Mouse (Mus musculus) adrenal gland, postnatal 4 days (tissue): ENCODE measurements around the gene Myod1. TPM values are rescaled to one million over a fixed set of nuclear protein-coding genes. Genes with fewer than 3 reads are reported as not detected.

ENCODE experiments used
- DNase-seq, 2 experiments: peaks; one replicate each; pipeline ENCODE4 v3.0.0; 2021 to 2022; ENCODE audit warnings: low spot score in 2 of 2, mixed read lengths in 2 of 2
- long read RNA-seq, 2 experiments: library from polyadenylated mRNA; stranded (forward); transcript quantifications; one replicate each; pipeline ENCODE4 v2.0.0; 2021
- total RNA-seq, 2 experiments: library from RNA; stranded (reverse); gene quantifications; 2 replicates each; pipeline ENCODE4 v1.2.3; 2021

Gene Myod1
- total RNA-seq = 1 to 10 TPM in 1 of 2 experiments, under 1 TPM in 1; 0.48 to 1.6 TPM
- long read RNA-seq, experiment 1, partial matches to known transcripts = 0 of 1 reads
- long read RNA-seq, experiment 1, other reads (novel, unspliced or antisense) = 0 of 1 reads
- long read RNA-seq, experiment 2 = 0 reads

DNA sequence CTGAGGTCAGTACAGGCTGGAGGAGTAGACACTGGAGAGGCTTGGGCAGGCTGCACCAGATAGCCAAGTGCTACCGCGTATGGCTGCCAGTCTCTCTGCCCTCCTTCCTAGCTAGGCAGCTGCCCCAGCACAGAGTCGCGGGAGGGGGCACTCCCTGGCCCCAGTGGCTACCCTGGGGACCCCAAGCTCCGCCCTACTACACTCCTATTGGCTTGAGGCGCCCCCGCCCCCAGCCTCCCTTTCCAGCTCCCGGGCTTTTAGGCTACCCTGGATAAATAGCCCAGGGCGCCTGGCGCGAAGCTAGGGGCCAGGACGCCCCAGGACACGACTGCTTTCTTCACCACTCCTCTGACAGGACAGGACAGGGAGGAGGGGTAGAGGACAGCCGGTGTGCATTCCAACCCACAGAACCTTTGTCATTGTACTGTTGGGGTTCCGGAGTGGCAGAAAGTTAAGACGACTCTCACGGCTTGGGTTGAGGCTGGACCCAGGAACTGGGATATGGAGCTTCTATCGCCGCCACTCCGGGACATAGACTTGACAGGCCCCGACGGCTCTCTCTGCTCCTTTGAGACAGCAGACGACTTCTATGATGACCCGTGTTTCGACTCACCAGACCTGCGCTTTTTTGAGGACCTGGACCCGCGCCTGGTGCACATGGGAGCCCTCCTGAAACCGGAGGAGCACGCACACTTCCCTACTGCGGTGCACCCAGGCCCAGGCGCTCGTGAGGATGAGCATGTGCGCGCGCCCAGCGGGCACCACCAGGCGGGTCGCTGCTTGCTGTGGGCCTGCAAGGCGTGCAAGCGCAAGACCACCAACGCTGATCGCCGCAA lies at the start of gene Myod1:
Gene Myod1 (plus strand): TSS at position 303 of the 836 bp plus-strand sequence.
- no peak for DNase-seq

- DNase-seq = no peak
Observed at GRCm38 (mm10) chr7:46327896-46328295, 48.4 kb upstream of the Myod1 start.

DNA sequence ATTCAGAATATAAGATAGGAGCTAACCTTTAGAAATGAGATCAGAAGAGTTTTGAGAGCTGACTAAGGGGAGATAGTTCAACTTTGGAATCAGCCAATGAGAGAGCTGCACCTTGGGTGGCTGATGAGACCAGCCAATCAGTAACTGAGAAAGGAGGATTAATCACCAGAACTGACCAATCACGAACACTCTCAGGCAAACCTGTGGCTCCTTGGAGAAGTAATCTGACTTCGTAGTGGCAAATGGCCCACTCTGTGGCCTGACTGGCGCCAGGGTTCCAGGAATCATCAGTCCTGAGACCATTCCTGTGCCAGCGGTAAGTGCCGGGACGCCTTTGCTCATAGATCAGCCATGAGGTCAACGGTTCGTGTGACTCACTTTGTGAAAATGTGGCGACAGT lies 38.9 kb upstream of the Myod1 start:
- DNase-seq = no peak

GRCm38 (mm10) chr7:46339818-46340217 lies 36.5 kb upstream of the Myod1 start:
- no peak for DNase-seq

DNA sequence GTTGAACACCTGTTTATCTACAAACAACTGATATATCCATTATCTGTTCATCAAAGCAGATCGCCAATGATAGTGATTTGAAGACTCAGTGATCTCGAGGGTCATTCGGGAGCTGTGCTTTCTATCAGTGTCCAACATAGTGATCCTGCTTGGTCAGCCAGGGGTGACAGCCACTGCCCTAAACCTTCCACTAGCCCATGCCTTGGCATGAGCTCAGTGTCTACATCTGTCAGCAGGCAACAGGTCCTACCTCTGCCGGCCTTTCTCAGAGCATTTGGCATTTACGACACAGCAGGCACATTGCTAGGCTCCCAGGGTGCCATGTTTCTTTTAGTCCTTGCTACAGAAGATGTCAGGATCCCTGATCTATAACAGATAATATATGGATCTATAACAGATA lies 36.0 kb upstream of the Myod1 start:
- DNase-seq = no peak

DNA sequence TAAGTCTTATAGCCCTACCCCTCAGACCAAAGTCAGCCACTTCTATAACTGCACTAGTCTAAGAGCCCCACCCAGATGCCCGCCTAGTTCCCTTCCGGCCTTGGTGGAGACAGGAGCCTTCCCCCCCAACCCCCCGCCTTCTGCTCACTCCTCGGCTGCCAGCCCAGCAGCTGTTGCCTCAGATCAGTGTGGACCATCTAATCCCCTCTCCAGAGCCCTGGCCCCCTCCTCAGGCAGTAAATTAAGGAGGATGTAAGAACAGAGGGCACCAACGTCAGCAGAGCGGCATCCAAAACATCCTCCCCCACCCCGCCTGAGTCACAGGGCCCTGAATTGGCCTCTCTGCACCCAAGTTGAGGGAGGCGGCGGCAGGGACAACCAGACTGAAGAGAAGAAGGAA lies 34.8 kb upstream of the Myod1 start:
- DNase-seq = no peak

- no peak for DNase-seq
Observed at GRCm38 (mm10) chr7:46347692-46348091, 28.6 kb upstream of the Myod1 start.

- no peak for DNase-seq
Observed at GRCm38 (mm10) chr7:46348813-46349212, 27.5 kb upstream of the Myod1 start.

GRCm38 (mm10) chr7:46350119-46350702 lies 26.1 kb upstream of the Myod1 start:
- DNase-seq = no peak

DNA sequence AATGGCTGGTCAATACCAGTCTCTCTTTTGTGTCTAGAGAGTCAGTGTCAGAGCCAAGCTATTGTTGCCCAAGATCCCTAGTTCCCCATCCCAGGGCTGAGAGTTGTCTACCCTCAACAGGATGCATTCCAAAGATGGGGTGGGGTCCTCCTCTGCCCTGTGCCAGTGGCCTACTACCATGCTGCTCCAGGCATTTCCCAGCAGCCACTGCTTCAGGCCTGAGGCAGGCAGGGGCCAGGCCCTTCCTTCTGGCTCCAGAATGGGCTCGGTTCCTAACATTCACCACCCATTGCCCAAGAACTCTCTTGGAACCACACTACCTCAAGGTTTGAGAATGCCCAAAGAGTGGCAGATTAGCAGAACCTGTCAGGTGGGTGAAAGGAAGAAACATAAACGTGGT lies 23.5 kb upstream of the Myod1 start:
- DNase-seq = no peak

GRCm38 (mm10) chr7:46353216-46353615 lies 23.1 kb upstream of the Myod1 start:
- no peak for DNase-seq

GRCm38 (mm10) chr7:46353875-46354274 lies 22.4 kb upstream of the Myod1 start:
- DNase-seq = no peak

DNA sequence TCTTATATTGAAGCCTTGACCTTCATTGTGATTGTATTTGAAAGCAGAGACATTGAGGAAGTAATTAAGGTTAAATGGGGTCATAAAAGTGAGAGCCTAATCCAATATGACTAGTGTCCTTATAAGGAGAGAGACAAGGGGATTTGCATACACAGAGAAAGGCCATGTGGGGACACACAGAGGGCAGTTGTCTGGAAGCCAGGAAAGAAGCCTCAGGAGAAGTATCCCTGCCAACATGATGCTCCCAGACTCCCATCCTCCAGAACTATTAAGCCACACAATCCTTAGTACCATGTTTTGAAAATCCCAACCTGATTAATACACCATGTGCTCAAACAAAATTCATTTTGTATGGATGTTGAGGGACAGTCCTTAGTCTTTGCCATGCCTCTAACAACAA lies 14.5 kb upstream of the Myod1 start:
- no peak for DNase-seq

DNA sequence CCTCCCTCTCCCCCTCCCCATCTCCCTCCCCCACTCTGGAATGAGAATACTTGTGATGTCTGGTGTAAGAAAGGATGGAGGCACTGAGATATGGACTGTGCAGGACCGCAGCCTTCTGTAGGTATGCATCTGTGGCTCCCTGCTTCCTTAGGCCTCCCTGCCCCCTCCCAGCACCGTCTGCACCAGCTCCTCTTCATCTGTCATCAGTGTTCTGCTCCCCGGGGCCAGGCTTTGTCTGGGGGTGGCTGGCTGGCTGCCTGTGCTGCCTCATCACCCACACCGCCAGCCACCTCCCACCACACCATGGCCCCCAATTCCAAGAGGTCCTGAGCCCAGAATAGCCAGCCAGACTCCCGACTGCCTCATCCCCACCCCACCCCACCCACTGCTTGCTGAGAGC lies 12.1 kb upstream of the Myod1 start:
- DNase-seq = no peak

- DNase-seq = no peak
Observed at GRCm38 (mm10) chr7:46365810-46366209, 10.5 kb upstream of the Myod1 start.

GRCm38 (mm10) chr7:46371104-46371503 lies 5.2 kb upstream of the Myod1 start:
- DNase-seq = no peak

- no peak for DNase-seq
Observed at GRCm38 (mm10) chr7:46377008-46377346, 703 bp downstream of the Myod1 start.

- no peak for DNase-seq
Observed at GRCm38 (mm10) chr7:46378123-46378522, 1.8 kb downstream of the Myod1 start.

- peak in 1 of 2 experiments; percentile 38 for DNase-seq
Observed at GRCm38 (mm10) chr7:46378983-46379382, 2.7 kb downstream of the Myod1 start.

GRCm38 (mm10) chr7:46380625-46381024 lies 4.4 kb downstream of the Myod1 start:
- no peak for DNase-seq

- DNase-seq = no peak
Observed at GRCm38 (mm10) chr7:46387430-46387829, 11.2 kb downstream of the Myod1 start.

DNA sequence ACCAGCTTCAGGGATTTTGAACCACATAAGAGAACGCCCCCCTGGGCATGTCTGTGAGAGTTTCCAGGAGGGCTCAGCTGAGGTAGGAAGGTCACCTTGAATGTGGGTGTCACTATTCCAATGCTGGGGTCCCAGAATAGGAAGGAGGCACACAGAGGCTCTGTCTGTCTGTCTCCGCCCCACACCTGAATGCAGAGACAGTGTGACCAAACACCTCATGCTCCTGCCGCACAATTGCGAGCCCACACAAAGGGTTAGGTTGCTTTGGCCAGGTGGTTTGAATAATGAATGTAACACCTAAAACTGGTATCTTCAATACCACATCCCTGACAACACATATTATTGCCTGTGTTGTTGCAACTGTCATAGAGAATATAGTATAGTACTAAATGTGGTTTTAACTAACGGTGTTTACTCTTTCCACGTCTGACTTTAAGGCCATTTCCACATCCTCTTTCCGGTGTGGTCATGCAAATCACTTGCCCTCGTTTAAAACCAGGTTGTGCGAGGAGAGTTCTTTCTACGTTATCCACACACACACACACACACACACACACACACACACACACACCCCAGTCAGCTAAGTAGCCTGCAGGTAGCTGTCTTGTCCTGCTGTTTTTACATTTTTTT lies 13.3 kb downstream of the Myod1 start:
- DNase-seq = no peak
